Mouse (Mus musculus) spleen, adult 2 months (tissue): ENCODE measurements around the gene Ercc8.

Experiments used
- CTCF ChIP-seq: fragments of 200-500 bp; IDR thresholded peaks from 2 replicates; pipeline ENCODE4 v1.5.1; 2011; ENCODE audit warnings: mild to moderate bottlenecking, inconsistent platforms; ENCODE audit not compliant: insufficient read depth, insufficient read length, insufficient replicate concordance; ENCODE audit errors: extremely low read depth
- POLR2A ChIP-seq: fragments of 200-500 bp; IDR thresholded peaks from 2 replicates; pipeline ENCODE4 v1.6.1; 2011; ENCODE audit warnings: low read depth, low read length, inconsistent platforms

GRCm38 (mm10) chr13:108210960-108211359 lies 52.4 kb downstream of the Ercc8 start:
- TF ChIP-seq CTCF (no peak), POLR2A (no peak)
